Mouse (Mus musculus) CD4-positive naive resting alpha-beta T cell, adult 57 days (primary cell): Measurements from ENCODE around the gene Naa40. TPM values are rescaled to one million over a fixed set of nuclear protein-coding genes. Genes with fewer than 3 reads are reported as not detected.

Experiments
- total RNA-seq: library from RNA; stranded (reverse); gene quantifications from one replicate; pipeline ENCODE4 v1.2.4, GENCODE M21; 2023

Gene Naa40
- total RNA-seq, result 32.5 TPM

DNA sequence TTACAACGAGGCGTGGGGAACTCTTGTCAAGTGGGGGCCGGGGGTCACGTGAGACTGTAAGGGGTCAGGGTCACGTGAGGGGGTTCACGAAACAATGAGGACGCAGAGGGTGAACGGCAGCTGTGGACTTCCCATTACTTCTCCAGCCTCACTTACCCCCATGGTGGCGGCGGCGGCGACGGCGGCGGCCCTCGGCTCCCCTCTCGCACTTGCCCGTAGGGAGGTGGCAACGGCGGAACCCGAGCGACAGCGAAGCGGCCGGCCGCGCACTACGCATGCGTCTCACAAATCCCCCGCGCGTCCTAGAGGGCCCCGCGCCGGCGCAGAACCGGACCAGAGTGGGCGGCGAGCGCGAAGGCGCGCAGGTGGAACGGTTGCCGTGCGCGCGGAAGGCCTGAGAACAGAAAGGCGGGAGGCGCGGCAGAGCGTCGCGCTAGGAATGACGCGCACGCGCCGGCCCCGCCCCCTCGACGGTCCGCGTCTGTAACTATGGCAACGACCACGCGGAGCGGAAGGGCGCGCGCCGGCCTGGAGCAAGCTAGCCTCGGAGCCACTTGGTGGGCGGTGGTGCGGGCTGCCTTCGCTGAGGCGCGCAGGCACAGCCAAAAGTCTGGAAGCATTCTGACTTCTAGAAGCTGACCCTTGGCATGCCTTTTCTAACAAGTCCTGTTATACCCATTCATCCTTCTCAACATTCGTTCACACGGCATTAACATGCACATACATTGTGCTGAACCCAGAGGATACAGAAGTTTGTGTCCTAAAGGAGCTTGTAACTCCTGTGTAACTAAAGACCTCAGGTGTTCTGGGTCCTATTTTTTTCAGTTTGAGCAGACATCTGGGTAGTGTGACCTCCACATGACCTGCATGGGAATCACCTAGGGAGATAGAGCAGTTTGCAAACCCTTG lies at the start of gene Naa40:
TSS of gene Naa40 (minus strand) at position 402 of the 909 bp plus-strand sequence.

DNA sequence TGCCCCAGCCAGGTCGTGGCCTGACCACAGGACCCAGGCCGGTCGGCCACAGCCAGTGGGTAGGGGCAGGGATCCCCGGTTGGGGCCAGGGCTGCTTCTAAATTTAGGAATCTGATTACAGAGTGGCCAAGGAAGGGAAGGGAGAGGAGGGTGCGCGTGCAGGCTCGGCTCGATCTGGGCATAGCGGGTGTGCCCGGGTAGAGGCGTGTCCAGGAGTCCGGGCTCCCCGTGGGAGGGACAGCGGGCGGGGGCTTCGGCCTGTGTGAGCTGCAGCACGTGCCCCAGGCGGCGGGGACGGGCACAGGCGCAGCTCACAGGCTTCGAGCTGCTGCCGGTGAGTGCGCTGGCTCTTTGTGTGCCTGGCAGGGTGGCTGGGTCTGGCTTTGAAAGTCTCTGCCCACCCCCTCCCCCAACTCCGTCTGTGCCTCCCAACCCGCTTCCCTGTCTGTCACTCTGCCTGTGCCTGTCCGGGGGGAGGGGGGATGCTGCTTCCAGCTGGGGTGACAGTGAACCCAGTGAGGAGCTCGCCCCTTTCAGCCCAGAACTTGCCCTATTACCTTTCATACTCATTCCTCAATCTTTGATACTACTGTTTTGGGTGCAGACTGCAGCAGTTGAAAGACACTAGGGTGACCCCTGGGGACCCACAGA lies 26.2 kb upstream of the Naa40 start, which contains the start of gene Rcor2:
TSS of gene Rcor2 (plus strand) at position 235 of the 651 bp plus-strand sequence.

GRCm38 (mm10) chr19:7217162-7217925 lies 23.6 kb downstream of the Naa40 start, which contains the start of gene Cox8a:
Gene Cox8a, minus strand, starts transcription at chr19:7217616.

DNA sequence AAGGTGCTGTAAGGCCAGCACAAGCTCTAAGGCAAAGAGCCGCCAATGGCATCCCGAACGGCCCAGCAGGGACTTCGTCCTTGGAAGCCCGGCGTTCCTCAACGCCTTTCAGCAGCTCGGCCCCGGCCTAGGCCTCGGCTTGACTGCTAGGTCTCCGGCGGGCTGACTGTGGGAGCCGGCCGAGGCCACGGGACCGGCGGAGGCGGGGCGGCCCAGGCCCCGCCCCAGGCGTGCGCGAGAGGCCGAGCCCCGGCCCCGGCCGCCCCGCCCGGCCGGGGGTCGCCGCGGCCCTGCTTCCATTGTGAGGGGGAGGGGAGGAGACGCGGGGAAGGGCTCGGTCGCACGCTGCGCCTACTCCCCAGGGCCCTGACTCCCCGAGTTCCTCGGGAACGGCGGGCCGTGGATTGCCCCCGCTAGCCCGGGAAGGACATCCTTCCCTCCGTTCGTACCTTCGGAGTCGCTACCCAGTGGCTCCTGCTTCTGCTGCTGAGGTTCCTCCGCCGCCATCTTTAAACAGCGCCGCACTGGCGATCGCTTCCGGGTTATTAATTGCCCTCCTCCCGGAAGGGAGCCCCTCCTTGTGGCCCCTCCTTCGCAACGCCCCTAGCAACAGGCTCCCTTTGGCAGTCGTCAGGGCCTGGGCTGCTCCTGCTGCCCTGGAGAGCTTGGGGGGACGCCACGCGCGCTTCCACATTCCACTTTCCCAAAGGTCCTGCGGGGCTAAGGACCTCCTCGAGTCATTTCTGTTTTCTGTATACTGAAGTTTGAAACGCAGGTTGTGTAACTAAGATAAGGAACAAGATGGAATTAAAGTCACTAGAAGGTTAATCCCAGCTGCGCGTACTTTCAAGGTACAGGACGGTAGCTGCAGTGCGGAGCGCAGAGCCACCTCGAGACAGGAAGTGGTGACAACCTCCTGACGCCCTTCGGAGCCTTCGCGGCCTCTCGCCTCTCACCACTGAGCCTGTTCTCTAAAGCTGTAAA lies 34.9 kb downstream of the Naa40 start, which contains the start of gene Otub1:
TSS of gene Otub1 (minus strand) at position 564 of the 984 bp plus-strand sequence.

Other genes starting within 250 kb of the Naa40 start
- 29.2 TPM for gene Dnajc4, start 248.6 kb downstream of the Naa40 start, total RNA-seq
- gene Nudt22, start 245.1 kb downstream of the Naa40 start, total RNA-seq, result 5.4 TPM
- gene Trpt1, start 245.1 kb downstream of the Naa40 start, total RNA-seq, result 3.8 TPM
- gene Fermt3, start 221.7 kb downstream of the Naa40 start, total RNA-seq, result 189 TPM
- gene Stip1, start 201.2 kb downstream of the Naa40 start, total RNA-seq, result 103 TPM
- gene Macrod1, start 184.4 kb downstream of the Naa40 start, total RNA-seq, result 15.5 TPM
- 0.30 TPM for gene Flrt1, start 135.5 kb downstream of the Naa40 start, total RNA-seq
- gene Otub1, start 34.9 kb downstream of the Naa40 start, total RNA-seq, result 102 TPM
- gene Cox8a, start 23.6 kb downstream of the Naa40 start, total RNA-seq, result 246 TPM
- 1.0 TPM for gene Rcor2, start 26.1 kb upstream of the Naa40 start, total RNA-seq
- 266 TPM for gene Mark2, start 100.7 kb upstream of the Naa40 start, total RNA-seq
- 32.5 TPM for gene Spindoc, start 141.8 kb upstream of the Naa40 start, total RNA-seq
- gene 2700081O15Rik, start 176.4 kb upstream of the Naa40 start, total RNA-seq, result 1.4 TPM
- gene Rtn3, start 242.1 kb upstream of the Naa40 start, total RNA-seq, result 47.1 TPM